Mouse (Mus musculus) hindbrain, embryonic 10.5 days (tissue): Measurements from ENCODE around the gene Cpt1c. TPM values are rescaled to one million over a fixed set of nuclear protein-coding genes. Genes with fewer than 3 reads are reported as not detected.

Experiments
- DNase-seq: peaks from one replicate; pipeline ENCODE4 v3.0.0-alpha.2; 2017; ENCODE audit warnings: low spot score
- H3K27ac ChIP-seq: fragments of 300-500 bp; sonication (generic); 2 replicates; pipeline ENCODE4 v1.5.1; 2016; ENCODE audit warnings: mild to moderate bottlenecking, moderate library complexity
- H3K27me3 ChIP-seq: fragments of 300-500 bp; sonication (generic); 2 replicates; pipeline ENCODE4 v1.6.1; 2016; ENCODE audit warnings: mild to moderate bottlenecking; ENCODE audit not compliant: poor library complexity, insufficient read depth, severe bottlenecking
- H3K36me3 ChIP-seq: fragments of 300-500 bp; sonication (generic); 2 replicates; pipeline ENCODE4 v1.6.1; 2016; ENCODE audit warnings: mild to moderate bottlenecking, moderate library complexity
- H3K4me1 ChIP-seq: fragments of 300-500 bp; sonication (generic); replicated peaks from 2 replicates; pipeline ENCODE4 v1.6.1; 2016; ENCODE audit warnings: mild to moderate bottlenecking
- H3K4me3 ChIP-seq: fragments of 300-500 bp; sonication (generic); 2 replicates; pipeline ENCODE4 v1.5.1; 2016; ENCODE audit warnings: mild to moderate bottlenecking, moderate library complexity
- H3K9me3 ChIP-seq: fragments of 300-500 bp; sonication (generic); 2 replicates; pipeline ENCODE4 v1.6.1; 2016; ENCODE audit warnings: mild to moderate bottlenecking, moderate library complexity
- WGBS: fragments of 180-500 bp; shearing (Covaris S2); methylation state at CpG from one replicate; pipeline ENCODE4 v1.1.7; 2016; 5-methylcytosine and 5-hydroxymethylcytosine counted together
- polyA plus RNA-seq: library from polyadenylated mRNA; unstranded; fragments of >200 nt; fragmentation: Nextera tagmentation; extraction: Ambion mirVana; gene quantifications from 2 replicates; pipeline ENCODE4 v1.2.1, GENCODE M21; 2016

The Cpt1c gene
- polyA plus RNA-seq, 1 experiment from 2014 or later, result 26.8 TPM

- under 1% methylated on average over 36 of the region's 36 CpGs for WGBS
- Histone ChIP-seq H3K9me3 (no peaks in the 10 kb centered on the region), H3K27me3 (no peaks in the 10 kb centered on the region), H3K36me3 (peaks cover 26% of the 10 kb centered on the region), H3K4me1 (peaks cover 48% of the 10 kb centered on the region), H3K4me3 (peak overlapping the region; percentile 67), H3K27ac (peak overlapping the region; percentile 93)
- peak; percentile 95 for DNase-seq
Observed at GRCm38 (mm10) chr7:44970231-44970691, 4.4 kb downstream of the Cpt1c start.

- H3K27ac ChIP-seq, result no peak overlapping the region
- H3K27me3 ChIP-seq, result no peaks in the 10 kb centered on the region
- DNase-seq, result no peak
- H3K4me3 ChIP-seq, result no peak overlapping the region
- 77% methylated on average over 15 of the region's 15 CpGs for WGBS
- no peaks in the 10 kb centered on the region for H3K9me3 ChIP-seq
- peaks cover 52% of the 10 kb centered on the region for H3K36me3 ChIP-seq
- H3K4me1 ChIP-seq, result peaks cover 22% of the 10 kb centered on the region
Observed at GRCm38 (mm10) chr7:44966638-44967037, 8.0 kb downstream of the Cpt1c start.

- H3K9me3 ChIP-seq, result no peaks in the 10 kb centered on the region
- DNase-seq, result no peak
- no peaks in the 10 kb centered on the region for H3K27me3 ChIP-seq
- no peak overlapping the region for H3K27ac ChIP-seq
- peaks cover 59% of the 10 kb centered on the region for H3K36me3 ChIP-seq
- no peak overlapping the region for H3K4me3 ChIP-seq
- H3K4me1 ChIP-seq, result peaks cover 15% of the 10 kb centered on the region
- 83% methylated on average over 7 of the region's 7 CpGs for WGBS
Observed at GRCm38 (mm10) chr7:44965975-44966374, 8.7 kb downstream of the Cpt1c start.

- DNase-seq, result no peak
- H3K4me3 ChIP-seq, result no peak overlapping the region
- H3K27me3 ChIP-seq, result no peaks in the 10 kb centered on the region
- WGBS, result 93% methylated on average over 13 of the region's 13 CpGs
- H3K36me3 ChIP-seq, result peaks cover 69% of the 10 kb centered on the region
- H3K4me1 ChIP-seq, result peaks cover 5% of the 10 kb centered on the region; the same call in 1 of the 2 replicates
- H3K27ac ChIP-seq, result no peak overlapping the region
- no peaks in the 10 kb centered on the region for H3K9me3 ChIP-seq
Observed at GRCm38 (mm10) chr7:44964990-44965389, 9.7 kb downstream of the Cpt1c start.

GRCm38 (mm10) chr7:44962831-44963230 lies 11.8 kb downstream of the Cpt1c start:
- no peak overlapping the region for H3K4me3 ChIP-seq
- DNase-seq, result no peak
- no peak overlapping the region for H3K27ac ChIP-seq
- no peaks in the 10 kb centered on the region for H3K27me3 ChIP-seq
- WGBS, result 92% methylated on average over 5 of the region's 5 CpGs
- 0 out of 2 replicates have a peak, but pooled peaks cover under 1% of the 10 kb centered on the region for H3K4me1 ChIP-seq
- H3K36me3 ChIP-seq, result peaks cover 79% of the 10 kb centered on the region
- no peaks in the 10 kb centered on the region for H3K9me3 ChIP-seq

- WGBS, result 83% methylated on average over 8 of the region's 8 CpGs
Observed at GRCm38 (mm10) chr7:44962337-44962736, 12.3 kb downstream of the Cpt1c start.

GRCm38 (mm10) chr7:44960512-44960910 lies 14.1 kb downstream of the Cpt1c start:
- peaks cover 62% of the 10 kb centered on the region for H3K36me3 ChIP-seq

More at GRCm38 (mm10) chr7:44962337-44962736, 12.3 kb downstream of the Cpt1c start:
- no peak overlapping the region for H3K4me3 ChIP-seq
- peak overlapping the region; percentile 17; the same call in 1 of the 2 replicates for H3K27ac ChIP-seq
- H3K9me3 ChIP-seq, result no peaks in the 10 kb centered on the region
- H3K4me1 ChIP-seq, result peaks cover 5% of the 10 kb centered on the region; the same call in 1 of the 2 replicates
- peaks cover 77% of the 10 kb centered on the region for H3K36me3 ChIP-seq
- no peaks in the 10 kb centered on the region for H3K27me3 ChIP-seq
- DNase-seq, result no peak

GRCm38 (mm10) chr7:44959874-44960511 lies 14.7 kb downstream of the Cpt1c start:
- H3K4me1 ChIP-seq, result peaks cover 13% of the 10 kb centered on the region; the same call in 1 of the 2 replicates
- H3K27ac ChIP-seq, result no peak overlapping the region
- WGBS, result 90% methylated on average over 10 of the region's 10 CpGs
- no peak overlapping the region for H3K4me3 ChIP-seq
- no peaks in the 10 kb centered on the region for H3K27me3 ChIP-seq
- no peaks in the 10 kb centered on the region for H3K9me3 ChIP-seq
- peaks cover 57% of the 10 kb centered on the region for H3K36me3 ChIP-seq
- no peak for DNase-seq

More at GRCm38 (mm10) chr7:44960512-44960910, 14.1 kb downstream of the Cpt1c start:
- Histone ChIP-seq H3K27ac (no peak overlapping the region), H3K9me3 (no peaks in the 10 kb centered on the region), H3K4me3 (no peak overlapping the region), H3K27me3 (no peaks in the 10 kb centered on the region), H3K4me1 (peaks cover 13% of the 10 kb centered on the region; the same call in 1 of the 2 replicates)
- WGBS, result 90% methylated on average over 13 of the region's 13 CpGs
- DNase-seq, result no peak

GRCm38 (mm10) chr7:44959281-44959680 lies 15.4 kb downstream of the Cpt1c start:
- WGBS, result 82% methylated on average over 8 of the region's 8 CpGs
- no peak for DNase-seq

GRCm38 (mm10) chr7:44958208-44958607 lies 16.4 kb downstream of the Cpt1c start:
- DNase-seq, result no peak
- 64% methylated on average over 7 of the region's 7 CpGs for WGBS
- Histone ChIP-seq H3K4me3 (no peak overlapping the region), H3K9me3 (no peaks in the 10 kb centered on the region), H3K36me3 (peaks cover 43% of the 10 kb centered on the region), H3K27ac (no peak overlapping the region), H3K27me3 (no peaks in the 10 kb centered on the region), H3K4me1 (peaks cover 17% of the 10 kb centered on the region)

More at GRCm38 (mm10) chr7:44959281-44959680, 15.4 kb downstream of the Cpt1c start:
- Histone ChIP-seq H3K4me1 (peaks cover 13% of the 10 kb centered on the region; the same call in 1 of the 2 replicates), H3K36me3 (peaks cover 52% of the 10 kb centered on the region), H3K9me3 (no peaks in the 10 kb centered on the region), H3K27ac (no peak overlapping the region), H3K27me3 (no peaks in the 10 kb centered on the region), H3K4me3 (no peak overlapping the region)

- Histone ChIP-seq H3K36me3 (peaks cover 37% of the 10 kb centered on the region), H3K27me3 (peaks cover 4% of the 10 kb centered on the region; the same call in 1 of the 2 replicates), H3K9me3 (no peaks in the 10 kb centered on the region), H3K4me3 (no peak overlapping the region), H3K27ac (no peak overlapping the region), H3K4me1 (peaks cover 23% of the 10 kb centered on the region)
- 73% methylated on average over 20 of the region's 20 CpGs for WGBS
- no peak for DNase-seq
Observed at GRCm38 (mm10) chr7:44957183-44957835, 17.3 kb downstream of the Cpt1c start.

GRCm38 (mm10) chr7:44956266-44956665 lies 18.4 kb downstream of the Cpt1c start:
- H3K4me1 ChIP-seq, result peaks cover 32% of the 10 kb centered on the region
- no peak for DNase-seq
- no peaks in the 10 kb centered on the region for H3K9me3 ChIP-seq
- WGBS, result 63% methylated on average over 6 of the region's 6 CpGs
- H3K36me3 ChIP-seq, result peaks cover 26% of the 10 kb centered on the region
- H3K27ac ChIP-seq, result peak overlapping the region; percentile 46; the same call in 1 of the 2 replicates
- H3K4me3 ChIP-seq, result no peak overlapping the region
- H3K27me3 ChIP-seq, result peaks cover 15% of the 10 kb centered on the region

- Histone ChIP-seq H3K27me3 (peaks cover 21% of the 10 kb centered on the region), H3K27ac (no peak overlapping the region), H3K4me1 (peaks cover 32% of the 10 kb centered on the region), H3K36me3 (peaks cover 20% of the 10 kb centered on the region), H3K9me3 (no peaks in the 10 kb centered on the region), H3K4me3 (no peak overlapping the region)
- 58% methylated on average over 5 of the region's 5 CpGs for WGBS
- no peak for DNase-seq
Observed at GRCm38 (mm10) chr7:44955628-44956027, 19.0 kb downstream of the Cpt1c start.
